Comparison of ENCODE assay signal across 8 mouse cellular contexts in genomic region chr11:84813724-84814510, GRCm38 (mm10). TPM values are rescaled to one million over a fixed set of nuclear protein-coding genes. Genes with fewer than 3 reads are reported as not detected.
DNase-seq lines count a peak whose midpoint lies in the region; ATAC-seq and TF ChIP-seq lines count a peak whose summit lies in the region.

No protein-coding gene starts in this region.

- no peak for TF ChIP-seq POLR2A in cortical plate, adult 2 months (IDR thresholded peaks at IDR 0.05; ENCODE audit: extremely low read depth, insufficient read depth, low read length)
- TF ChIP-seq POLR2A in small intestine, adult 2 months (IDR thresholded peaks at IDR 0.05; ENCODE audit: low read depth, low read length), result no peak

- no peak overlapping the region for H3K4me3 ChIP-seq in cortical plate, adult 2 months (ENCODE audit: insufficient read depth, low read length)
- no peak overlapping the region for H3K4me3 ChIP-seq in small intestine, adult 2 months (ENCODE audit: low read depth, low read length)

- in situ Hi-C loops in Patski (cut with MboI; ENCODE audit: low pct_unique_long_range_greater_than_20kb), result loop anchor here (10.0 kb wide), 1 partner anchor 669 kb away; no protein-coding TSS in a partner anchor

- H3K36me3 ChIP-seq in small intestine, adult 2 months (ENCODE audit: control insufficient read depth, insufficient read depth, low read length), result peaks cover 13% of the 10 kb centered on the region

- peak; percentile 75 for DNase-seq in CD4-positive helper T cell, adult 2 months (ENCODE audit: low read depth, low spot score)
- DNase-seq in Patski (ENCODE audit: low read depth, low spot score), result no peak
- peak; percentile 51 for DNase-seq in heart, adult 8-10 months (ENCODE audit: low spot score)
- DNase-seq in layer of hippocampus, postnatal 14 days (ENCODE audit: low spot score in 2 of 2), result peak; percentile 73 to 79
- DNase-seq in mesoderm, embryonic 11.5 days (ENCODE audit: low read depth, low spot score), result peak; percentile 86

- no peaks in the 10 kb centered on the region for H3K4me1 ChIP-seq in cortical plate, adult 2 months (ENCODE audit: control insufficient read depth, insufficient read depth, low read length)
- H3K4me1 ChIP-seq in small intestine, adult 2 months (ENCODE audit: control insufficient read depth, insufficient read depth, insufficient read length, low read length), result no peaks in the 10 kb centered on the region

- POLR2A ChIA-PET in Patski (lab: Charles Lee), result interaction anchor here (1.1 kb wide), 1 partner anchor 13 kb away, joined by 3 read pairs; no protein-coding TSS in a partner anchor

- CTCF ChIA-PET in Patski (lab: Charles Lee), result interaction anchor here (0.6 to 2.0 kb wide), 11 partner anchors 9 to 551 kb away, joined by 3 to 7 read pairs (median 3); no protein-coding TSS in a partner anchor

- no peaks in the 10 kb centered on the region for H3K27me3 ChIP-seq in Patski
- H3K27me3 ChIP-seq in small intestine, adult 2 months (ENCODE audit: control insufficient read depth, insufficient read depth, low read length), result no peaks in the 10 kb centered on the region

- peak; percentile 7 for ATAC-seq in Patski
- no peak for ATAC-seq in inflammation-experienced regulatory T-cells, adult 6 months

- TF ChIP-seq CTCF in Patski (IDR thresholded peaks at IDR 0.05), result peak; percentile 86
- TF ChIP-seq CTCF in cortical plate, adult 2 months (IDR thresholded peaks at IDR 0.05; ENCODE audit: extremely low read depth, insufficient read depth, low read length), result peak; percentile 96
- peak; percentile 87; the same call in 1 of the 2 replicates for TF ChIP-seq CTCF in small intestine, adult 2 months (IDR thresholded peaks at IDR 0.05; ENCODE audit: extremely low read depth, insufficient read length, insufficient replicate concordance, low read depth, low read length)

- no peak overlapping the region for H3K27ac ChIP-seq in cortical plate, adult 2 months (ENCODE audit: insufficient read depth, low read length)
- no peak overlapping the region for H3K27ac ChIP-seq in small intestine, adult 2 months (ENCODE audit: insufficient read depth, low read depth, low read length)

- WGBS in small intestine, adult 2 months, result 67% methylated on average over 13 of the region's 13 CpGs

RNA-seq across cellular contexts. Expression of gene Mrm1, which starts 5.4 kb away (rescaled TPM):
- polyA plus RNA-seq in Patski (2021), result 16.7 TPM
- polyA plus RNA-seq in cortical plate, adult 2 months (2012; rRNA removed), result 14.5 and 16.5 TPM in 2 replicates
- total RNA-seq in heart, adult 8-10 months (2022), result 10 to 100 TPM; 16.7 to 23.3 (median 21.1) TPM
- 1 to 10 TPM; 7.1 to 8.0 TPM for total RNA-seq in layer of hippocampus, postnatal 14 days (2021)
- 6.3 and 13.7 TPM in 2 replicates for polyA plus RNA-seq in small intestine, adult 2 months (2012; rRNA removed)
- 10 to 100 TPM in 2 of 3 experiments, 1 to 10 TPM in 1; 5.1 to 11.7 (median 10.2) TPM for polyA plus RNA-seq in inflammation-experienced regulatory T-cells, adult 6 months (2017; shearing (Covaris generic))

RNA-seq across cellular contexts. Expression of gene Dhrs11, which starts 14.9 kb away (rescaled TPM):
- polyA plus RNA-seq in Patski (2021), result 33.2 TPM
- 14.4 and 15.4 TPM in 2 replicates for polyA plus RNA-seq in cortical plate, adult 2 months (2012; rRNA removed)
- total RNA-seq in heart, adult 8-10 months (2022), result 100 to 1,000 TPM; 104 to 123 (median 113) TPM
- total RNA-seq in layer of hippocampus, postnatal 14 days (2021), result 1 to 10 TPM; 7.1 to 7.4 TPM
- 295 and 763 TPM in 2 replicates for polyA plus RNA-seq in small intestine, adult 2 months (2012; rRNA removed)
- 10 to 100 TPM in 1 of 3 experiments, 1 to 10 TPM in 2; 7.9 to 10.9 (median 9.0) TPM for polyA plus RNA-seq in inflammation-experienced regulatory T-cells, adult 6 months (2017; shearing (Covaris generic))

RNA-seq across cellular contexts. Expression of gene Ggnbp2, which starts 56.7 kb away (rescaled TPM):
- polyA plus RNA-seq in Patski (2021), result 100 TPM
- 104 and 108 TPM in 2 replicates for polyA plus RNA-seq in cortical plate, adult 2 months (2012; rRNA removed)
- total RNA-seq in heart, adult 8-10 months (2022), result 10 to 100 TPM; 46.1 to 53.6 (median 50.1) TPM
- total RNA-seq in layer of hippocampus, postnatal 14 days (2021), result 10 to 100 TPM; 77.0 to 79.0 TPM
- polyA plus RNA-seq in small intestine, adult 2 months (2012; rRNA removed), result 12.0 and 29.2 TPM in 2 replicates
- 100 to 1,000 TPM; 106 to 124 (median 111) TPM for polyA plus RNA-seq in inflammation-experienced regulatory T-cells, adult 6 months (2017; shearing (Covaris generic))
